Mouse (Mus musculus): ENCODE measurements around the gene H2-M5. TPM values are rescaled to one million over a fixed set of nuclear protein-coding genes. Genes with fewer than 3 reads are reported as not detected.

The H2-M5 gene
- polyA plus RNA-seq, 2 experiments: 0.29 to 7.4 TPM

GRCm38 (mm10) chr17:36948286-36948685 lies 41.1 kb downstream of the H2-M5 start:
- ATAC-seq (ENCODE audit: low FRiP score, low read depth) (no peak), DNase-seq (ENCODE audit: low spot score) (no peak)
- Histone ChIP-seq H3K9ac (ENCODE audit: low read depth, low read length, severe bottlenecking) (no peak overlapping the region), H3K27me3 (ENCODE audit: control insufficient read depth, insufficient read depth, low read length) (peaks cover 20% of the 10 kb centered on the region), H3K4me3 (replicated peaks; ENCODE audit: low read length) (no peak overlapping the region), H3K4me2 (replicated peaks; ENCODE audit: low read depth, low read length, severe bottlenecking) (no peak overlapping the region), H3K4me1 (ENCODE audit: control insufficient read depth, insufficient read depth, low read length) (peaks cover 4% of the 10 kb centered on the region), H3K9me3 (ENCODE audit: control insufficient read depth, low read length) (no peaks in the 10 kb centered on the region), H3K36me3 (ENCODE audit: control insufficient read depth, insufficient read depth, low read length) (peaks cover 12% of the 10 kb centered on the region), H3K27ac (replicated peaks; ENCODE audit: low read depth, low read length) (no peak overlapping the region)
- WGBS: 95% methylated on average over 1 of the region's 1 CpGs
- no peak for TF ChIP-seq POLR2A (IDR thresholded peaks at IDR 0.05; ENCODE audit: borderline replicate concordance, extremely low read depth, insufficient read depth, insufficient read length)

GRCm38 (mm10) chr17:36947051-36947819 lies 42.1 kb downstream of the H2-M5 start:
- Histone ChIP-seq H3K9me3 (ENCODE audit: control insufficient read depth, low read length) (no peaks in the 10 kb centered on the region), H3K4me1 (ENCODE audit: control insufficient read depth, insufficient read depth, low read length) (peaks cover 8% of the 10 kb centered on the region), H3K9ac (ENCODE audit: low read depth, low read length, severe bottlenecking) (peak overlapping the region; percentile 69), H3K36me3 (ENCODE audit: control insufficient read depth, insufficient read depth, low read length) (peaks cover 12% of the 10 kb centered on the region), H3K27ac (replicated peaks; ENCODE audit: low read depth, low read length) (no peak overlapping the region), H3K4me3 (replicated peaks; ENCODE audit: low read length) (peak overlapping the region; percentile 47), H3K4me2 (replicated peaks; ENCODE audit: low read depth, low read length, severe bottlenecking) (peak overlapping the region; percentile 98), H3K27me3 (ENCODE audit: control insufficient read depth, insufficient read depth, low read length) (peaks cover 30% of the 10 kb centered on the region)
- no peak for TF ChIP-seq POLR2A (IDR thresholded peaks at IDR 0.05; ENCODE audit: borderline replicate concordance, extremely low read depth, insufficient read depth, insufficient read length)
- peak; percentile 14; the same call in 1 of the 2 replicates for ATAC-seq (ENCODE audit: low FRiP score, low read depth)
- peak; percentile 30 for DNase-seq (ENCODE audit: low spot score)
- WGBS: 2% methylated on average over 49 of the region's 62 CpGs

- Histone ChIP-seq H3K9ac (ENCODE audit: low read depth, low read length, severe bottlenecking) (no peak overlapping the region), H3K27ac (replicated peaks; ENCODE audit: low read depth, low read length) (no peak overlapping the region), H3K4me1 (ENCODE audit: control insufficient read depth, insufficient read depth, low read length) (0 out of 2 replicates have a peak, but pooled peaks cover 4% of the 10 kb centered on the region), H3K36me3 (ENCODE audit: control insufficient read depth, insufficient read depth, low read length) (peaks cover 6% of the 10 kb centered on the region), H3K4me2 (replicated peaks; ENCODE audit: low read depth, low read length, severe bottlenecking) (peak overlapping the region; percentile 83; the same call in 1 of the 2 replicates), H3K27me3 (ENCODE audit: control insufficient read depth, insufficient read depth, low read length) (peaks cover 32% of the 10 kb centered on the region), H3K9me3 (ENCODE audit: control insufficient read depth, low read length) (no peaks in the 10 kb centered on the region), H3K4me3 (replicated peaks; ENCODE audit: low read length) (0 out of 2 replicates have a peak overlapping the region, but pooled peaks have one; percentile 4)
- 7% methylated on average over 8 of the region's 9 CpGs for WGBS
- no peak for TF ChIP-seq POLR2A (IDR thresholded peaks at IDR 0.05; ENCODE audit: borderline replicate concordance, extremely low read depth, insufficient read depth, insufficient read length)
- ATAC-seq (ENCODE audit: low FRiP score, low read depth): 0 out of 2 replicates have a peak, but pooled peaks have one; percentile 35
- DNase-seq (ENCODE audit: low spot score): peak; percentile 69
Observed at GRCm38 (mm10) chr17:36944121-36944775, 45.1 kb downstream of the H2-M5 start.

DNA sequence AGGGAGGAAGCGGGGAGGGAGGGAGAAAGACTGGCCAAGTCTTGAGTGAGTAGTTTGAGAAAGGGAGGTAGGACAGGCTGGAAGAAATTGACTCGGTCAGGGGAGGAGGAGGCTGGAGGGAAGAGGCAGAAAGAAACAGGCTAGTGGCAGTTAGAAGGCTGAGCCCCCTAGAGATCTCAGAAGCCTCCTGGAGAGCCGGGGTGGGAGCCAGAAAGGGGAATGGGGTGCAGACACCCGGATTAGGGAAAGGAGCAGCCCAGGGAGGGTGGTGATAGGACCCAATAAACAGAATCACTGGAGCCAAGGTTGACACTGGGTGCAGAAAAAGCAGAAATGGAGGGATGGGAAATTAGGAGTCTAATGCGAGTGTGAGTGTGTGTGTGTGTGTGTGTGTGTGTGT lies 45.6 kb downstream of the H2-M5 start:
- DNase-seq (ENCODE audit: low spot score) (no peak), ATAC-seq (ENCODE audit: low FRiP score, low read depth) (no peak)
- H3K27ac ChIP-seq (replicated peaks; ENCODE audit: low read depth, low read length): no peak overlapping the region
- 0 out of 2 replicates have a peak overlapping the region, but pooled peaks have one; percentile 45 for H3K9ac ChIP-seq (ENCODE audit: low read depth, low read length, severe bottlenecking)
- whole genome bisulfite sequencing: 6% methylated on average over 5 of the region's 5 CpGs
- H3K9me3 ChIP-seq (ENCODE audit: control insufficient read depth, low read length): no peaks in the 10 kb centered on the region
- H3K4me3 ChIP-seq (replicated peaks; ENCODE audit: low read length): peak overlapping the region; percentile 45
- 0 out of 2 replicates have a peak, but pooled peaks cover 4% of the 10 kb centered on the region for H3K4me1 ChIP-seq (ENCODE audit: control insufficient read depth, insufficient read depth, low read length)
- H3K4me2 ChIP-seq (replicated peaks; ENCODE audit: low read depth, low read length, severe bottlenecking): peak overlapping the region; percentile 83
- TF ChIP-seq POLR2A (IDR thresholded peaks at IDR 0.05; ENCODE audit: borderline replicate concordance, extremely low read depth, insufficient read depth, insufficient read length): no peak
- peaks cover under 1% of the 10 kb centered on the region for H3K36me3 ChIP-seq (ENCODE audit: control insufficient read depth, insufficient read depth, low read length)
- peaks cover 32% of the 10 kb centered on the region for H3K27me3 ChIP-seq (ENCODE audit: control insufficient read depth, insufficient read depth, low read length)

- H3K9ac ChIP-seq (ENCODE audit: low read depth, low read length, severe bottlenecking): peak within 1 kb of the TSS; percentile 45
- H3K9me3 ChIP-seq (ENCODE audit: control insufficient read depth, low read length): no peaks in the 10 kb centered on the region
- no peak within 1 kb of the TSS; the same call in 1 of the 2 replicates for H3K27ac ChIP-seq (replicated peaks; ENCODE audit: low read depth, low read length)
- H3K4me3 ChIP-seq (replicated peaks; ENCODE audit: low read length): peak within 1 kb of the TSS; percentile 45
- peak; percentile 11 for DNase-seq (ENCODE audit: low spot score)
- H3K36me3 ChIP-seq (ENCODE audit: control insufficient read depth, insufficient read depth, low read length): no peaks in the 10 kb centered on the region
- ATAC-seq (ENCODE audit: low FRiP score, low read depth): no peak; the same call in 1 of the 2 replicates
- WGBS: 2% methylated on average over 44 of the region's 59 CpGs
- no peak for TF ChIP-seq POLR2A (IDR thresholded peaks at IDR 0.05; ENCODE audit: borderline replicate concordance, extremely low read depth, insufficient read depth, insufficient read length)
- peaks cover 32% of the 10 kb centered on the region for H3K27me3 ChIP-seq (ENCODE audit: control insufficient read depth, insufficient read depth, low read length)
- peak within 1 kb of the TSS; percentile 83 for H3K4me2 ChIP-seq (replicated peaks; ENCODE audit: low read depth, low read length, severe bottlenecking)
- H3K4me1 ChIP-seq (ENCODE audit: control insufficient read depth, insufficient read depth, low read length): 0 out of 2 replicates have a peak, but pooled peaks cover 4% of the 10 kb centered on the region
Observed at GRCm38 (mm10) chr17:36942791-36943471, 46.4 kb downstream of the H2-M5 start, which contains the start of gene Rnf39. Rnf39 (plus strand) TSS chr17:36942918.

Measured in limb, embryonic 14.5 days (tissue).